Mouse (Mus musculus) brain, adult 2 months (tissue): ENCODE measurements around the gene Glod4.

Source experiments
- DNase-seq: peaks from one replicate; pipeline ENCODE4 v3.0.0; 2011; ENCODE audit warnings: low read depth, low spot score

Glod4 gene

DNA sequence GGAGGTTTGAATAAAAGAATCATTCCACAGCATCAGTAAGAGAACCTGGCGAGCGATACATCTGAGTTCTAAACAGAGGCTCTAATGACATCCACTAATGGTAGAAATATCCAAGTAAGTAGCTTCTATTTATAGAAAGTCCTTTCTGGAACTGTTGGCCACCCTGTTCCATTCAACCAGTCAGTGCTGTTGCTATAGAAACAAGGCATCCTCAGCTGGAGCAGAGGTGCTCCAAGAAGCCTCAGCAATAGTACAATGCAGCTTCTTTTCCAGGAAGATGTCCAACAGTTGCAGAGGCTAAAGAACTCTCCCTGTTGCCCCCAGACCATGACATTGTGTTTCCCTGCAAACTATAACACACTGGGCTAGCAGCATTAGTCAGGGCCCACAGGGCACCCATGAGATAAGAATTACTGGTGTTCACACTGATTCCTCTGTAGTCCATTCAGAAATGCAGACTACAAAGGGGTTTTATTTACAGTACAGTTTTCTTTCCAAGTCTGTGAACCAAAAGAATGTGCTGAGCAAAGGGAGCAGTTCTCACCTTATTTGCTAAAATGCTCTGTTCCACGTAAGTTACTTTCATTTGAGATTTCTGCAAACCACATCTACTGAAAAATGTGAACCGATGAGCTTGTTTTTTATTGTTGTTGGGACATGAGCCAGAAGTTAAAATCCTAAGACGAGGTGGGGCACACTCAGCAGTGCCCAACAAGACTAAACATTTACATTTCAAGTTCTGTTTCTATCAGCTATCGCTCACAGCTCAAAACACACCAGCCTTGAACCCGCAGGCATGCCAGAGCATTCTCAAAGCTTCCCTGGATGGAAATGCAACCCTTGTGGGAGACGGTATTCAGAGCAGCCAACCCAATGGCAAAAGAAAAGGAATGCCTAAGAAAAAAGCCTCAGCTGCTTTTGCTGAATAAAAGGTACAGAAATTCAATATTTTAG lies 95.2 kb downstream of the Glod4 start:
- DNase-seq, result peak; percentile 83

DNA sequence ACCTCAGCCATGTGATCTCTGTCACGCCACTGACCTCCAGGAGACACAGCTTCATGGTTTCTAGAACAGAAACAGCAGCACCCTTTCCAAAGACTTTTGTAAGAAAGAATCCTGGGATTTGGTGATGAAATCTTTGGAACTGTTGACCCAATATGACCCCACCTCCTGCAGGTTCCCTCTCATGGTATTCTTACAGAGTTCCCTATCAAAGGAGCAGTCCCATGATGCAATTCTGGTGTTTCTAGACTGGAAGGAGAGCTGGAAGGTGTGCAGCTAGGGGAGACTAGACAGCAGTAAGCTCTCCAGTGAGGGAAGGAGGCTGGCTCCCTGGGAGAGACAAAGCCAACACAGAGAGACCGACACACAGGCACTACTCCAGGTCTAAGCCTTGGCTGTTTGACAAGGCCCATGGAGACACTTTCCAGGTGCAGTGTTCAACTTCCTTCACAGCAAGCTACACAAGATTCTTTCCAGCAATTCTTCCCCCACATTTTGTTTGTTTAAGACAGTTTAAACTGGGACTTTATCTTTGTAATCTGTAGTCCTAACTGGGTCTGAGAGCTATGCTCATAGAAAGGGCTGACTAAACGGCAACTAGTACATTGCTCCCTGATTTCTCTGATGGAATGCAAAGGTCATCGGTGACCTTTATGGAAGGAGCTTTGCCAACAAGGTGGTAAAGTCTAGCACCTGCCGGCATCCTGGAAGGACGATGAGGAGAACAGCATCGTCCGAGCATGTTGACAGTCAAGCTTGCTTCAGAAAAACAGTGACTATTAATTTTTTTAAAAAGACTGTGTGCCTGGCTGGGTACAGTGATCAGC lies 97.1 kb downstream of the Glod4 start:
- DNase-seq, result no peak

DNA sequence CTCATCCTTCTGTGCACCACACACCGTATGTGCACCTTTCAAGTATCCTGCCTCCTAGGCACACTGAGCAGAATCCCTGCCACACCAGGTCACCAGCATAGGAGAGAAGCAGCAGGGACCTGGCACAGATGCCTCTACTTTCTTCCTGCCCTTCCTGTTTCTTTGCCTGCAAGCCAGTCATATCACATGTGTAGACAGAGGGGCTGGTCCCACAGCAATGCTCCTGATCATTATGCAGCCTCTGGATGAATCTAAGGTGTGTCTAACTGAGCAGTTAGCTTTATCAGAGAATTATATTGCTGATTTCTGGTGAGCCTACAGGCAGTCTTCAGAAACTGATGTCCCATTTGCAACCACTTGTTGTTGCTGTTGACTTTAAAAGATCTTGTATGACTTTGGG lies 98.4 kb downstream of the Glod4 start:
- no peak for DNase-seq

DNA sequence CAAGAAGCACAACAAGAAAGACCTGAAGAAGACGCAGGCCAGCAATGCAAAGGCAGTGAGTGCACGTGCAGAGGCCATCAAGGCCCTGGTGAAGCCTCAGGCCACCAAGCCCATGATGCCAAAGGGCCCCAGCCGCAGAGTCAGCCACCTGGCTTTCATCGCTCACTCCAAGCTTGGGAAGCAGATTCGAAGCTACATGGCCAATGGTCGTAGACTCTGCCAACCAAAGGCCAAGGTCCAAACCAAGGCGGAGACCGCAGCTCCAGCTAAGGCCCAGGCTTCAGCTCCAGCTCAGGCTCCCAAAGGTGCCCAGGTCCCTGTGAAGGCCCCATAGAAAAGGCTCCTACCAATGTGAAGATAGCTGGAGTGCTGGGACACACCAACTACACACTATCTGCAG lies 99.1 kb downstream of the Glod4 start:
- DNase-seq, result no peak

DNA sequence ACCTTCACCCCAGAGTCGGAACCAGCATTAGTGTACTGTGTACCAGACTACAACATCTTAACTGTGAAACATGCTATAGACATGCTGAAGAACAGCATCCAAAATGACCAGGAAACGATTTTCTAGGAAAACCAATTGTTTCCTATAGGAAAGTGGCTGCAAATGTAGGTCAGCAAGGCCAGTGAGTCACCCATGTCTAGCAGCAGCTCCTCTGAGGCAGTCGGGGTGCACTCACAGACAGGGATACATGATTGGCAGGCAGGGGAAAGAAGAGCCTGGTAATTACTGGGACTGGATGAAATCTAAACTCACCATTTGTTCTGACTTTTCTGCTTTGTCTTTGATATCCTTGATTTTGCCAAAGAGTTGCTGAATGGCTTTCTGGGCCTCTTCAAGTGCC lies 105.5 kb downstream of the Glod4 start:
- DNase-seq, result peak; percentile 30

DNA sequence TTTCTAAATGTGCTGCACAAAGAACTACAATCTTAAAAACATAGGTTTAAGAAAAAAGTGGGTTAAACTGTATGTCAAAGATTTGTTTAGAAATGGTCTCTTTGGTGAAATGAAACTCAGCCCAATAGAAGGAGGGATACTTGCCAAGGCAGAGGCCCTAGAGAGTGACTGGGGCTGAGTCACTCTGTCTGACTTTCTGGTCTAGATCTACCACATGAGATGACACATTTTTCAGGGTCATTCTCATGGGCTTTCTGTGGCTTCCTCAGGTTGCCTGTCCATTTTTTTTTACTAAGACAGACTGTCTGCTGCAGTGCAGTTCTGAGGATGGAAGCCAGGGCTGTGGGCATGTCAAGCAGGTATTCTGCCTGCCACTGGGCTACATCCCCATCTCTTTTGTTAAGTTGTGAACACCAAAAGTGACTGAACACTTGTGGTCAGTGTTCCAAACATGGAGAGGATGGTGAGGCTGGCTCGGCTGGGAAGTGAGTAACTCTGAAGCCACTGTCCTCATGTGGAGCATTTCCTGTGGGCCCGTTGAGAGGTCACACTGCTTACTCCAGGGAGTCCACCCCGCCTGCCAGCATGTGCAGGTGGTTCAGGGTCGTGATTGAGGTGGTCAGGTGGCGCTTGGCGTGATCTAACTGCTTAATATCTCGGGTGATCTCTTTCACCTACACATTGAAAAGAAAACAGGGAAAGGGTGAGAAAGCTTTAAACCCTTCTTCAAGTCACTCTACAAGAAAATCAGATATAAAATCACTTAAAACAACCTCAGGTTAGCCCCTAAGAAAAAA lies 107.7 kb downstream of the Glod4 start:
- no peak for DNase-seq

DNA sequence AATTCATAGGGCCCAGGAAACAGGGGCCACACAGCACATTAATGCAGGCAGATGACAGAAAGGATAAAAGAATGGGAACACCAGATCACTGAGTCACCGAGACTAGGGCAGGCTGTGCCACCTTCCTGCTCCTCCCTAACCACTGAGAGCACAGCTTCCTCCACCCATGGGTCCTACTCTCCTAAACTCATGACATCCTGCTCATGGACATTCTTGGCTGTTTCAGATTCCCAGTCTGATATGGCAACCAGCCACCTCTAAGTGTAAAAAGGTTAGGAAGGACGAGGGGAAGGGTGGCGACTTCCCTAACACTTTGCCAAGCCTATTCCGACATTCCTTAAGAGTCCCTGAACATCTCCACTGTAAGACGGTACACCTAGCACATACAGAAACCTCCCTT lies 112.7 kb downstream of the Glod4 start:
- no peak for DNase-seq

DNA sequence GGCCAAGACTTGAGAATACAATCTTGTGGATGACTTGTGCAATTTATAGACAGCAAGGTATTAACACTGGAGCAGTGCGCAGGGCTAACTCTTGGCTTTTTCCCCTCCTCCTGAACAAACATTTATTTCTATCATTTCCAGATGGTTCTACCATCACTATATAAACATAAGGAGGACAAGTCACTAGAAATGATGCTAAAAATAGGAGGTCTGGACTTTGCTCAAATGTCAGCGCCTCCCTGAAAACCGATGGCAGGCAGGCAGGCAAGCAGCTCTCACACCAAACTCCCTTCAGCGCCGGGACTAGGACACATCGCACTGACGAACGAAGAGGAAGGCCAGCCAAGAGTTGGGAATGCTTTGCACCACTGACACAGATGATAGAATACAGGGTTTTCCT lies 118.1 kb downstream of the Glod4 start:
- DNase-seq, result no peak

DNA sequence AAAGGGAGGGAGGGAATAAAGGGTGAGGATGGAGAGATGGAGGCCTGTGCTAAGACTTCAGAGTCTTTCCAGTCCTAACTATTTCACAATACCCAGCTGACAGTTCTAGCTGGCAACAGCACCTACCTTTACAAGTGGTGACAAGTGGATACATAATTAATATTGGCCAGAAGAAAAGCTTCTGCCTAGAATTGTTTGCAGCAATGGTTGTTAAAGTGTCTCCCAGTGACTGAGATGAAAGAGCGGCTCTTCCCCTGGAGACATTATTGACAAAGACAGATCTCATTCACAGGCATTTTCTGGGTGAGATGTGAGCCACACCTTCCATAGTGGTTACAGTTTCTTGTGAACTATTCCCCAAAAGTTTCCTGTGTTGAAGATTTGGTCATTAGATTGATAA lies 120.0 kb downstream of the Glod4 start:
- DNase-seq, result no peak

DNA sequence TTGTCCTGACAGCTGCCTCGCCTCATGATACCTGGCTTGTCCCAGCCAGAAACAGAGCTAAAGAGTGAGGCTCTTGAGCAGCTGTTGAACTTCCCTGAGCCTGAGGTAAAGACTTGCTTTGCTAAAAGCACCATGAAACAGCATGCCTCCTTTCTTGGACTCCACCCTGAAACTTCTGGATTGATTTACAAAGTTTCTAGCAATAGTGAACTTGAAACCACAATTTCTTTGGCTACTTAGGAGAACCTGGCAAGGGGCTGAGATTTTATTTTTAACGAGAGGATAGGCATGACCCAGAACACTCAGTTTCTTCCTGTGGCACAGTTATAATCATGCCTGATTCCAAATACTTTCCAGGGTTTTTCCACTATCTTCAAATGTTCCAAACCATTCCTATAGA lies 121.0 kb downstream of the Glod4 start:
- no peak for DNase-seq

DNA sequence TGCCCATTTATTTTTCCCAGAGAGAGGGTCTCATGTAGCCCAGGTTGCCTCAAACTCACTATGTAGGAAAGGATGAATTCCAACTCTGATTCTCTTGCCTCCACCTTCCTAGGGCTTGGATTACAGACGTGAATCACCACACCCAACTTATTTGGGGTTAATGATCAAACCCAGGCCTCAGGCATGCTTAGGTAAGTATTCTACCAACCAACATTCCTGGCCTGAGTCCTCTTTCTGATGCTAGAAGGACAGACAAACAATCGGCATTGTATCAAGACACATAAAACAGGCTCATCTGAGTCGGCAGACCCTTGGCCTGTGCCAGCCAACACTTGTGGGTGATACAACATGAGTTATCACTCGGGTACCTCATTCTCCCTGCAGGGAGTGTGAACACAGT lies 122.4 kb downstream of the Glod4 start:
- DNase-seq, result no peak

DNA sequence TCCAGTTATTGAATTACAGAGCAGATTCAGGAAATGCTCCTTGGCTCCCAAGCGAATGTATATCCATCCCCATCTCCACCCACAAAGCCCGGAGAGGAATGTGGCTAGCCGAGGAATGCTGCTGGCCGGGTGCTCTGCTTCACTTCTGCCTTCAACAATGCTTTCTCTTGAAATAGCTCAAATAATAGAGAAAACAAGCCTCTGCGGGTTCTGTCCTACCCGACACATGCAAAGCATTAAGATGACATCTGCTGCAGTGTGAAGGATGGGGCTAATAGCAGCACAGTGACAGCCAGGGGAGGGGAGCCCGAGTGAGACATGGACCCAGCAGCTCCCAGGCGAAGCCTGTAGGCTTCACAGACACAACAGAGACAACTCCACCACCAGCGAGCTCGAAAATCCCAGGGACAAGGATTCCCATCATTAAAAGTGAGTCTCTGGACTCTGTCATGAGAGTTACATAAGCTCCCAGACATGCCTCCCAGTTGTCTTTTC lies 123.1 kb downstream of the Glod4 start:
- DNase-seq, result peak; percentile 51

DNA sequence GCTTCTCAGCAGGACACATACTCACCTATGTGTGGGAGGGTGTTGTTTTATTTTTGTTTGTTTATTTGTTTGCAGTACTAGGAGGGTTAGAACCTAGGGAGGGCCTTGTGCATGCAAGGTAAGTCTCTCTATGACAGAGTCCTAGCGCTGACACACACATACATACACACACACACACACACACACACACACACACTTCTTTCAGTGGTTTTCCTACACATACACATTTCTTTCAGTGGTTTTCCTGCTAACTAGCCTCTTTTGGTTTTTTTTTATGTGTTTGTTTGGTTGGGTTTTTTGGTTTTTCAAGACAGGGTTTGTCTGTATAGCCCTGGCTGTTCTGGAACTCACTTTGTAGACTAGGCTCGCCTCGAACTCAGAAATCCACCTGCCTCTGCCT lies 133.1 kb downstream of the Glod4 start:
- no peak for DNase-seq

DNA sequence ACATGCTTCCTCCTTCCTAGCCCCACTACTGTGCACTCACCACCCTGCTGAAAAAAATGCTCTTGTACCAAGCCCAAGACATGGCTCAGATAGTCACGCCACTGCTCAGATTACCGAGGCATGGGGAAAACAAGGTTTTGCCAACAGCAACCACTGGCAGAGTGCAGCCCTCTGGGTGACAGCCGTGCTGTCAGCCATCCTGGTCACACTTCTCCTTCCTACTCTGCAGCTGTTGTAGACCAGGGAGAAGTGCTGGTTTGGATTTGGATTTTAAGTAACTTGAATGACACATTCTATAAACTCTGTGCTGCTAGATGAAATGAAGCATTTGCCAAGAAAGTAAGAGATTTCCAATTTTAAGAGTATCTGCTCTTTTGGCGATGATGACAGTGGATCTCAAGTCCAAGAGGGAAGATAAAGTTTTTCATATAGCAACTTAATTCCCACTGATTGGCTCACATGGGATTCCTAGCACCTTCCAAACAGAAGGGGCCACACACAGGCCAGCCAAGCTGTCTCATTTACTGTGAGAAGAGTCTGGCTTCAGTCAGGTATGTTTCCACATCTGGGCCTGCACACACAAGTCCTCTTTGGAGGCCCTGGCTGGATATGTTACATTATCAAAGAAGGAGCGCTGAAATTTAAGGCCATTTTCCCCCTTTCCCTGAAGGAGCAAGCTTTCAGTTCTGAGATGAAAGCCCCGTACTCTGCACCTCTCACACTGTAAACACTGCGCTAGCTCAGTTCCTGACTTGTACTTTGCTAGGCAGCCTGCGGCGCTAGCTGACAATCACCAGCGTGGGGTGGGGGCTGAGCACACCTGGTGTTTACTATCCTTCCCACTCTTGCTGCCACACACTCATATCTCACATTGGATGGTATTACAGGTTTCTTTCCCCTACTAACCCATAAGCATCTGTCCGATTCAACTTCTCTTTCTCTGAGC lies 136.7 kb downstream of the Glod4 start:
- DNase-seq, result peak; percentile 39

DNA sequence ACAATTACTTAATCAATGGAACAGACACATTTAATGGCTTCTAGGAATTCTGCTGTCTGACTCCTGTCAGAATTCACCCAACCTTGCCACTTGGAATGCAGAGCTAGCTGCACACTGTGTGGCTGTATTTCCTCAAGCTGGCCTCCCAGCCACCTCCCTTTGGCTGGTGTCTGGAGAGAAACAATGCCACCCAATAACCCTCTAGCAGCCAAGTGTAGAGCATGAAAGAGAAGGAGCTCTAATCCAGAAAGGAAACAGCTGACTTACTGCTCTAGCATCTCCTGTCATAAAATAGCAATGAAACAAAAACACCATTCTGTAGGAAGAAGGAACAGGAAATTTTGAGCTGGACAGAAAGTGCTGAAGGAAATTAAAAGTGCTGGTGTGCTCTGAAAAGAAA lies 142.4 kb downstream of the Glod4 start:
- no peak for DNase-seq

DNA sequence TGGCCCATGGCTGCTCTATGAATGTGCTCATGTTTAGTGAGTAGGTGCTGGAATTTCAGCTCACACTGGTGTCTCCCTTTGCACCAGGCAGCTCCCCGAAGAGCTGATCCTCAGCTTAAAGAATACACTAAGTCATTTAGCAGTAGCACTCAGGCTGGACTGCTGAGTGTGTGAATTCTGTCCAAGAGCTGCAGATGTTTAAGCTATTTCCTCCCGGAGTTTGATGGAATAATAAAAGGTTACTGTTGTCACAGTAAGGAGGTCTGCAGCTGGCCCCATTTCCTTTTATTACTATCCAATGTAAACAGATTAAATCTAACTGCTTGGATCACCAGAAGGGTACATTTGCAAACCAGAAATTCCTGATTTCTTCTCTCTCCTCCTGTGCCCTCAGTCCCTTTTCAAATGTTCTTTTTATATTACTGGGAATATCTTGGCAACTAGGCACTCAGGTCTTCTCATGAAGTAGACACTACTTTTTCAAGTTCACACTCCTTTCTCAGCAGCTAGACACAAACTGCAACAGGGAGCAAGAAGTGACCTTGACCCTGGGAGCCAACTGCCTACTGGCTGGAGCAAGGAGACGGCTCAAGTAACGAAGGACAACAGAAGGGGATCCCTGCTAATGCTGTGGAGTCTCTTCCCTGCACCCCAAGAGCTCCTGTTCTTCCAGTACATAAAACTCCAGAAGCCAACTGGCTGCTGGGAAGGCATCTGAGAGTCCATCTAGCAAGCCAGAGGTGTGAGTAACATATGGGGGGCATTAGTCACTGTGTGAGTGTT lies 144.1 kb downstream of the Glod4 start:
- DNase-seq, result peak; percentile 59

DNA sequence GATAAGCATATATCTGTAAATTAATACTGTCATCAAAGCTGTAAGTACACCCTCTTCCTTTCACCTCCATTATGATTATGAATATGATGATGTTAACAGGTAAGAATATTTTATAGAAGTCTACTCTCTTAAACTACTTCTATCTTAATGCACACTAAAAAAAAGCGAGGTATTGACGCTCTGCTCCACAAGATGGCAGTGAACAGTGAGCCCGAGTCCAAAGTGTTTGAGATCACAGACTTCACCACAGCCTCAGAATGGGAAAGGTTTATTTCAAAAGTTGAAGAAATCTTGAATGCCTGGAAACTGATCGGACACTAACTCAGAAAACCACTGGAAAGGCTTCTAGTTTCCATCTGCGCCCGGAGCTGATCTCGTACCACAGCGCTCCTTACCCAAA lies 149.9 kb downstream of the Glod4 start:
- DNase-seq, result peak; percentile 36

DNA sequence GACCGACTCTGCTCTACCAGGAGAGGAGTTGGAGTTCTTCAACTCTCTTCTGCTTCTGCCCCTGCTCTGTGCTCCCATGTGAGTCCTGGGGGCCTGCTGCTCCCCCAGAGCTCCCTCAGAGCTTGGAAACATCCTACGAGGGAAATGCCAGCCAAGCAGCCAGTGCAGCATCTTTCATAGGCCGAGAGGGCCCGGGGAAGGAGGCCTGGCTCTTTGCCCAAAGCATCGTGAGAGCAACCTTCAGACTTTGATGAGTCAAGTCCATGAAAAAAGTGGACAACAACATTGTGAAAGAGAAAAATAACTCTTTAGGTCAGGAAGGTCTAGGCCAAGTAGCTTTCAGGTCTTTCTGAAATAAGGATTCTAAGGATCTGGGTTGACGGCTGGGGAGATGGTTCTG lies 153.7 kb downstream of the Glod4 start:
- DNase-seq, result no peak

DNA sequence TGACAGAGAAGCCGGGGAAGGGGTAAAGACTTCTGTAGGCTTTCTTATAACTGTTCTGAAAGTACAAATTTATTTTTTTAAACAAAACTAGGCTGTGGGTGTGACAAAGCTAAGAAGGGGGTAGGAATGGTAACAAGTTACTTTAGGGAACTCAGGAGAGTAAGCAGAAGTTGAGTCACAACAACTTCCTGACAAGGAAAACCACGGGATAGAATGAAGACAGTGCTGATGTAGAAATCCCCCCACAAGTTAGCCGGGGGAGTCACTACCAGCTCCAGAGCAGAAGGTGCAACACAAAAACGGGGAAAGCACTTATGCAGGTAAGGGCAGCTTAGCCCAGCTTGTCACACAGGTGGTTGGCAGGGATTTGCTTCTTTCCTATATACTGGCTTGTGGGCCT lies 155.0 kb downstream of the Glod4 start:
- no peak for DNase-seq
